ENCODE assay signal across 28 mouse cellular contexts in the genomic region with DNA sequence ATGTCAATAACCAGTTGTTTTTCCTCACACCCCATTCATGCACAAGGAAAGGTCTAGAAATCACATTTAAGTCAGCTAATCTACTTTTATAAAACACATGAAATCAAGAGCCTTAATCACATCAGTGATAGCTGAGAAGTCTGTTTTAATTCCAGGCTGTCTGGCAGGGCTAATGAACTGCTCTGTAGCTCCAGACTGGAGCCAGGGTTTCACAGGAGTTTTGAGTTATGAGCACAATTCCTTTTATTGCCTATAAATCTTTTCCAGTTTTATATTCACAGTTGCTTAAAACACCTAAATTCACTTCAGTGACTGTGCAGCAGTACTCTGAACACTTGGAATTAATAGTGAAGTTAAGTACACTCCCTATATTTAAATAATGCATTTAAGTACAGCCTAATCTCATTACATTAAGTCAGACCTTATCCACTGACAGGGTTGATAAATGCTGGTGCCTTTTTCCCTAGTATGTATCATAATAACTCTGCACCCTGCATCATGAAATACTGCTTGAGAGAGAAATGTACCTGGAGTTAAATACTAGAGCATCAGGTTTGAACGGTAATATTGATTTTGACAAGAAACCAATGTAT.
A peak's percentile ranks its signal among the peaks of the same experiment; 100 is the strongest.
DNase-seq lines count a peak whose midpoint lies in the region; ATAC-seq and TF ChIP-seq lines count a peak whose summit lies in the region.
"Had no signal": no experiment of that assay in that cellular context is flagged by ENCODE, and none has a peak within 500 bp of the region (broad histone marks: within the 10 kb centered on the region; RNA-seq: fewer than 3 reads in every experiment).

No protein-coding gene starts in this region.

- no peak overlapping the region for H3K4me3 ChIP-seq in hindbrain, embryonic 15.5 days
- H3K4me3 ChIP-seq in hindbrain, embryonic 16.5 days (ENCODE audit: low read length) = no peak overlapping the region
- no peak overlapping the region for H3K4me3 ChIP-seq in kidney, postnatal 0 days (replicated peaks; ENCODE audit: low read depth, low read length)
- no peak overlapping the region for H3K4me3 ChIP-seq in kidney, adult 2 months (ENCODE audit: insufficient read depth, low read depth, low read length)
- no peak overlapping the region for H3K4me3 ChIP-seq in neural tube, embryonic 14.5 days (ENCODE audit: low read depth, low read length)
- H3K4me3 ChIP-seq: embryonic facial prominence, embryonic 13.5 days; forebrain, embryonic 10.5 days; forebrain, embryonic 15.5 days; heart, adult 2 months; heart, embryonic 13.5 days; hindbrain, embryonic 10.5 days; intestine, embryonic 15.5 days; lung, embryonic 15.5 days; midbrain, embryonic 12.5 days; stomach, embryonic 15.5 days had no signal

- no peaks in the 10 kb centered on the region for H3K9me3 ChIP-seq in hindbrain, embryonic 15.5 days
- H3K9me3 ChIP-seq in hindbrain, embryonic 16.5 days (ENCODE audit: control insufficient read depth, low read length) = no peaks in the 10 kb centered on the region
- no peaks in the 10 kb centered on the region for H3K9me3 ChIP-seq in kidney, postnatal 0 days (replicated peaks; ENCODE audit: low read length)
- H3K9me3 ChIP-seq in neural tube, embryonic 14.5 days (ENCODE audit: control insufficient read depth, low read length) = no peaks in the 10 kb centered on the region
- H3K9me3 ChIP-seq: embryonic facial prominence, embryonic 13.5 days; forebrain, embryonic 10.5 days; forebrain, embryonic 15.5 days; G1E; heart, embryonic 13.5 days; intestine, embryonic 15.5 days; lung, embryonic 15.5 days; midbrain, embryonic 12.5 days; stomach, embryonic 15.5 days had no signal

- 87% methylated on average over 1 of the region's 1 CpGs for WGBS in hindbrain, embryonic 15.5 days
- 80% methylated on average over 1 of the region's 1 CpGs for WGBS in hindbrain, embryonic 16.5 days
- WGBS in kidney, postnatal 0 days = 65% methylated on average over 1 of the region's 1 CpGs
- 82% methylated on average over 1 of the region's 1 CpGs for WGBS in kidney, adult 2 months
- 75% methylated on average over 1 of the region's 1 CpGs for WGBS in neural tube, embryonic 14.5 days

- no peaks in the 10 kb centered on the region for H3K27me3 ChIP-seq in hindbrain, embryonic 15.5 days
- no peaks in the 10 kb centered on the region for H3K27me3 ChIP-seq in hindbrain, embryonic 16.5 days (replicated peaks; ENCODE audit: control insufficient read depth, insufficient read depth, low read length)
- H3K27me3 ChIP-seq in kidney, postnatal 0 days (ENCODE audit: insufficient read depth, low read length) = no peaks in the 10 kb centered on the region
- H3K27me3 ChIP-seq in kidney, adult 2 months (replicated peaks; ENCODE audit: control insufficient read depth, insufficient read depth, low read length) = no peaks in the 10 kb centered on the region
- H3K27me3 ChIP-seq in neural tube, embryonic 14.5 days (ENCODE audit: control insufficient read depth, insufficient read depth, low read length) = no peaks in the 10 kb centered on the region
- H3K27me3 ChIP-seq: embryonic facial prominence, embryonic 13.5 days; forebrain, embryonic 15.5 days; heart, embryonic 13.5 days; intestine, embryonic 15.5 days; lung, embryonic 15.5 days; midbrain, embryonic 12.5 days; stomach, embryonic 15.5 days had no signal

- no peaks in the 10 kb centered on the region for H3K4me1 ChIP-seq in hindbrain, embryonic 15.5 days (replicated peaks)
- H3K4me1 ChIP-seq in hindbrain, embryonic 16.5 days (ENCODE audit: control insufficient read depth, insufficient read depth, low read depth, low read length) = no peaks in the 10 kb centered on the region
- no peaks in the 10 kb centered on the region for H3K4me1 ChIP-seq in kidney, postnatal 0 days (replicated peaks; ENCODE audit: insufficient read depth, low read length)
- H3K4me1 ChIP-seq in kidney, adult 2 months (ENCODE audit: control insufficient read depth, insufficient read depth, low read length) = no peaks in the 10 kb centered on the region
- H3K4me1 ChIP-seq in neural tube, embryonic 14.5 days (ENCODE audit: control insufficient read depth, insufficient read depth, low read length) = no peaks in the 10 kb centered on the region
- H3K4me1 ChIP-seq: embryonic facial prominence, embryonic 13.5 days; forebrain, embryonic 10.5 days; forebrain, embryonic 15.5 days; heart, embryonic 13.5 days; hindbrain, embryonic 10.5 days; intestine, embryonic 15.5 days; lung, embryonic 15.5 days; midbrain, embryonic 12.5 days; stomach, embryonic 15.5 days had no signal

- ATAC-seq in hindbrain, embryonic 15.5 days (ENCODE audit: low FRiP score, low read depth) = 0 out of 2 replicates have a peak, but pooled peaks have one; percentile 42
- no peak for ATAC-seq in hindbrain, embryonic 16.5 days
- ATAC-seq in kidney, postnatal 0 days (replicated peaks; ENCODE audit: low FRiP score, low read depth) = no peak
- peak; percentile 84 for ATAC-seq in neural tube, embryonic 14.5 days (ENCODE audit: low read depth)
- ATAC-seq: forebrain, embryonic 15.5 days; intestine, embryonic 15.5 days had no signal

- peak; percentile 66 for DNase-seq in kidney, postnatal 0 days (ENCODE audit: low spot score)
- DNase-seq in kidney, adult 2 months = no peak
- DNase-seq in hindlimb bud, embryonic 11.5 days (ENCODE audit: extremely low spot score, low read depth, low spot score) = peak; percentile 22
- DNase-seq in cerebellum, postnatal 14 days = no peak
- no peak for DNase-seq in thymus, postnatal 10 days (ENCODE audit: low spot score in 2 of 2)
- DNase-seq: adrenal gland, postnatal 14 days; cerebellum, adult 11 months; cerebellum, adult 9-10 months; heart, adult 2 months; heart, postnatal 14 days; kidney, postnatal 10 days; layer of hippocampus, adult 9-11 months; right cerebral cortex, postnatal 25 days; thymus, postnatal 25 days had no signal

- no peak for TF ChIP-seq POLR2A in kidney, adult 2 months (IDR thresholded peaks at IDR 0.05; ENCODE audit: low read depth, low read length)

- H3K4me2 ChIP-seq in hindbrain, embryonic 15.5 days = no peak overlapping the region
- no peak overlapping the region for H3K4me2 ChIP-seq in hindbrain, embryonic 16.5 days (ENCODE audit: low read length)
- H3K4me2 ChIP-seq in kidney, postnatal 0 days (ENCODE audit: low read length) = no peak overlapping the region
- H3K4me2 ChIP-seq in neural tube, embryonic 14.5 days (ENCODE audit: low read depth, low read length) = no peak overlapping the region
- H3K4me2 ChIP-seq: embryonic facial prominence, embryonic 13.5 days; forebrain, embryonic 15.5 days; heart, embryonic 13.5 days; intestine, embryonic 15.5 days; liver, embryonic 11.5 days; lung, embryonic 15.5 days; midbrain, embryonic 12.5 days; stomach, embryonic 15.5 days had no signal

- no peaks in the 10 kb centered on the region for H3K36me3 ChIP-seq in hindbrain, embryonic 15.5 days
- H3K36me3 ChIP-seq in hindbrain, embryonic 16.5 days (ENCODE audit: control insufficient read depth, insufficient read depth, low read length) = no peaks in the 10 kb centered on the region
- no peaks in the 10 kb centered on the region for H3K36me3 ChIP-seq in kidney, postnatal 0 days (ENCODE audit: insufficient read depth, low read length)
- H3K36me3 ChIP-seq in kidney, adult 2 months (ENCODE audit: control insufficient read depth, insufficient read depth, low read length) = no peaks in the 10 kb centered on the region
- no peaks in the 10 kb centered on the region for H3K36me3 ChIP-seq in neural tube, embryonic 14.5 days (ENCODE audit: control insufficient read depth, insufficient read depth, low read length)
- H3K36me3 ChIP-seq: embryonic facial prominence, embryonic 13.5 days; forebrain, embryonic 10.5 days; forebrain, embryonic 15.5 days; G1E; heart, embryonic 13.5 days; hindbrain, embryonic 10.5 days; intestine, embryonic 15.5 days; lung, embryonic 15.5 days; midbrain, embryonic 12.5 days; stomach, embryonic 15.5 days had no signal

- TF ChIP-seq CTCF in kidney, postnatal 0 days (IDR thresholded peaks at IDR 0.05; ENCODE audit: low read depth) = no peak
- no peak for TF ChIP-seq CTCF in kidney, adult 2 months (conservative IDR thresholded peaks at IDR 0.05; ENCODE audit: insufficient read depth, insufficient read length, low read depth, low read length)

- H3K9ac ChIP-seq in hindbrain, embryonic 15.5 days = no peak overlapping the region
- H3K9ac ChIP-seq in hindbrain, embryonic 16.5 days (ENCODE audit: low read depth, low read length) = no peak overlapping the region
- no peak overlapping the region for H3K9ac ChIP-seq in kidney, postnatal 0 days (ENCODE audit: low read depth, low read length)
- no peak overlapping the region for H3K9ac ChIP-seq in neural tube, embryonic 14.5 days (replicated peaks; ENCODE audit: low read depth, low read length)
- H3K9ac ChIP-seq: embryonic facial prominence, embryonic 13.5 days; forebrain, embryonic 15.5 days; heart, embryonic 13.5 days; intestine, embryonic 15.5 days; lung, embryonic 15.5 days; midbrain, embryonic 12.5 days; stomach, embryonic 15.5 days had no signal

- H3K27ac ChIP-seq in hindbrain, embryonic 15.5 days (replicated peaks) = no peak overlapping the region
- no peak overlapping the region for H3K27ac ChIP-seq in hindbrain, embryonic 16.5 days (ENCODE audit: low read depth, low read length)
- H3K27ac ChIP-seq in kidney, postnatal 0 days = no peak overlapping the region
- no peak overlapping the region for H3K27ac ChIP-seq in kidney, adult 2 months (ENCODE audit: insufficient read depth, low read depth, low read length)
- no peak overlapping the region for H3K27ac ChIP-seq in neural tube, embryonic 14.5 days (ENCODE audit: low read depth, low read length)
- H3K27ac ChIP-seq: embryonic facial prominence, embryonic 13.5 days; forebrain, embryonic 10.5 days; forebrain, embryonic 15.5 days; heart, adult 2 months; heart, embryonic 13.5 days; hindbrain, embryonic 10.5 days; intestine, embryonic 15.5 days; lung, embryonic 15.5 days; midbrain, embryonic 12.5 days; stomach, embryonic 15.5 days had no signal

Comparison
In these comparisons a context has a peak if more than half of its experiments do, and no peak if none do; other contexts are left out.
1. ATAC-seq: peak in hindbrain, embryonic 15.5 days (single experiment) and neural tube, embryonic 14.5 days (single experiment); none in hindbrain, embryonic 16.5 days (single experiment) and kidney, postnatal 0 days (single experiment).
2. DNase-seq: peak in kidney, postnatal 0 days (single experiment) and hindlimb bud, embryonic 11.5 days (single experiment); none in kidney, adult 2 months (single experiment), cerebellum, postnatal 14 days (0 of 2) and thymus, postnatal 10 days (0 of 2).